Mouse (Mus musculus): Measurements from ENCODE around the gene Lgals3bp.
A peak's percentile ranks its signal among the peaks of the same experiment; 100 is the strongest.
"Not testable (repeated sequence)": the region's sequence is repeated elsewhere in the genome, so short reads cannot be mapped to it uniquely, and the experiment has no call there.

The Lgals3bp gene

DNA sequence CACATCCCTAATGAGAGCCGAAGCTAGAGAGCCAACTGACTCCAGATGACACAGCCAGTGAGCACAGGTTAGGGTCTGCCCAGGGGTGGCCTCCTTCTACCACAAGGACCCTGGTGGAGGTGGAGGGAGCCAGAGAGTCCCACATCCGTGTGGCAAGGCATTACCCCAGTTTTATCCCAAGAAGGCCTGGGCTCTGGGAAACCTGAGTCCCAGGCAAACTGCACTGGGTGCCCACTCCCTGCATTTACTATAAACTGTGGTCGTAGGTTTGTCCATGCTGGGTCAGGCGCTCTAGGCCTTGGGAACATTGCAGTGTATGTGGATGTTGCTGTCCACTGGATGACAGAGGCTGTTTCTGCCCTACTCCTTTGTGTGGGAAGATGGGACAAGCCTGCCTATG is 697 bp downstream of the Lgals3bp start:
- DNase-seq (ENCODE audit: low spot score in 2 of 2): no peak

DNA sequence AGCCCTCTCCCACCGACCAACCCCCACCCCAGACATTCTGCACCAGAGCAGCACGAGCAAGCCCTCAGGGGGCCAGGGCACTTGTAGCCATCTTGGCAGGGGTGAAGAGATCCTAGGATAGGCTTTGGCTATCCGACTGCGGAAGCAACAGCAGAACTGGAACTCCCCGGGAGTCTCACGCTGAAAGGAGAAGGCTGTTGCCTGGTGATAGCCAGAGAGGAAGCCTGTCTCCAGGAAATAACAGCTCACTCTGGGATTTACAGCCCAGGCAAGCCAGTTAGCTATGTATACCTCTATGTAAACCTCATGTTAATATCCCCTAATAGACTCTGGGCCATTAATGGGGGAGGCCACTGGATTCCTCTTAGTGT is 1.3 kb downstream of the Lgals3bp start:
- DNase-seq (ENCODE audit: low spot score in 2 of 2): no peak

DNA sequence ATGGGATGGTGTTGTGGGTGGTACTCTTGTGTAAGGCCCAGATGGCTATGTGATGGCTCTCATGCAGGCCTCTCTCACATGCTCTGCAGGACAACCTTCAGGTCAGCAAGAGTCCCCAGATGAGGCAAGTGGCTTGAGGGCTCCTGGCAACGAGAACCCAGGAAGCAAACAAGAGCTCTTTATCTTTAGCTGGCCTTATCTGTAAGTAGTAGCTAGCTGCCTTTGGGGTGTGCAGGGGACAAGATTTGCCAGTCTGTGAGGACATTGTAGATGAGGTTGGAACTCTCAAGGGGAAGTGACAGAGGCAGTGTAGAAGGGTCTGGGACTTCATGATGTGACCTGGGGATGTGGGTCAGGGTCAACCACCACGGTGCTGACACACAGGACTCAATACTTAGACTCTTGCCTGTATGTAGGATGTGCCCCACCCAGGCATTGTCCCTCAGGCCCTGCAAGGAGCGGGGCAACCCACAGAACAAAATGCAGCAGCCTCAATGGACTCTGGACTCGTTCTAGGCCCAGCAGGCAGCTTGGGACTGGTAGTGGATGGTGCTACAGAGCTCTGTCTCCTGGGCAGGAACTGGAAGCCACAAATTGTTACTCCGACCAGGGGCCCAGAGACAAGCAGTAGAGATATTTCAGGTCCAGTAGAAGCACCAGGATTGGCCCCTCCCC is 1.9 kb downstream of the Lgals3bp start:
- DNase-seq (ENCODE audit: low spot score in 2 of 2): no peak

DNA sequence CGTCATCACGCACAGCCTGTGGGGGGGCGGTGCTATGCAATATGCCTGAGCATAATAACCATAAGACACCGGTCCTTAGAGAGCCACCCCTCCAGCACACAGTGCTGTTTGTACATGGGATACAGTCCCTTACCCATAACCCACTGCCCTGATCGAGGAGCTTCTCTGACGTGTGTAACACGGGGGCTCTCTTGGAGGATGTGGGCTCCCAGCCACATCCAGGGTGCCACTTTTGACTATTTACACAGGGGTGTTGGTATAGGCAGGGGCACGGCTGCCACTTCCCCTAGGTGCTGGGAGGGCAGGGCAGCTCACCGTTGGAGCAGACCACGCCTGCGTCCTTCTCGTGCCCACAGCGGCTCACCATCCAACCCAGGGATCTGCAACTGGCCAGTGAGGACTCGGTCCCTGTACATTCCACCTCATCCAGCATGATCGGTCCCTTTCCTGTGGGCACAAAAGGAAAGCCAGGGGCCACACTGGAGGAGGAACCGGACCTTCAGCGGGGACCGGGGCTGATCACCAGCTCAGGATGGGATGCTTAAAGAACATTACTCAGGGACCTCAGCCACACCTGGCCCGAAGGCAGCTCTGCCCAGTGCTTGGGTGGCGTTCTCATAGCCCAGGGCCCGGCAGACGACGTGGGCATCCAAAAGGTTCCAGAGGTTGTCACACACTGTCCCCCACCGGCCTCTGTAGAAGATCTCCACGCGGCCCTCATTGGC is 3.9 kb downstream of the Lgals3bp start:
- no peak for DNase-seq (ENCODE audit: low spot score in 2 of 2)

DNA sequence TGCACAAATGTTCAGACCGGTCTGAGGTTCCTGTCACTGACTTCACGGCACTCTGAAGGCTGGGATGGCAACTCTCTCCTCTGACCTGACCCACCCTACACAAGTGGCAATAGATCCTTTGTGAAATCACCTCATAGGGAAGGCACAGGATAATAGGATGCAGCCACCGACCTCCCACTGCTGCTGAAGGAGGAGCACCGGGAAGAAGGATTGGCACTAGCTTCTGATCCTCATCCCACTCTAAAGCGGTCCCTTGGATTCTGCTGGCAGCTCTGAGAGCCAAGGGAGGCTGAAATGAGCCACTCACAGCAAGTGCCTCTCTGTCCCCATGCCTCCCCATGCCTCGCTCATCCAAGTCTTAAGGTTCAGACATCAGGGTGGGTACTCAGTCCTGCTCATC is 7.4 kb downstream of the Lgals3bp start:
- no peak for DNase-seq (ENCODE audit: low spot score in 2 of 2)

DNA sequence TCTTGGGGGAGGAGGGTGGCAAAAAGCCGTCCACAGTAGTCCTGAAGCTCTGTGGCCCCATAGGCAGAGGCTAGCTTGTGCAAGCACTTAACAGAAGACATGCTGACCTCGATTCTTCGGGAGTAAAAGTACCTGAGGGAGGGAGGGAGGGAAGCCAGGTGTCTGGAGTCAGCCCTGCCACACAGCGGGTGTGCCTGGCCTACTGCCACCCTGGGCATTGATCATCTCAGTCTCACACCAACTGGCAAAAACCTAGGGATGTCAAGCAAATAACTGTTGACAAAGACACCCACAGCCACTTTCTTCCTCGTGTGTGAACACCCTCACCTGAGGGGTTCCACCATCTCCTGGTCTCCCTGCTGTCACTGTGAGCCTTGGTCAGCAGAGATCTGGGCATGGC is 7.9 kb downstream of the Lgals3bp start:
- DNase-seq (ENCODE audit: low spot score in 2 of 2): no peak

DNA sequence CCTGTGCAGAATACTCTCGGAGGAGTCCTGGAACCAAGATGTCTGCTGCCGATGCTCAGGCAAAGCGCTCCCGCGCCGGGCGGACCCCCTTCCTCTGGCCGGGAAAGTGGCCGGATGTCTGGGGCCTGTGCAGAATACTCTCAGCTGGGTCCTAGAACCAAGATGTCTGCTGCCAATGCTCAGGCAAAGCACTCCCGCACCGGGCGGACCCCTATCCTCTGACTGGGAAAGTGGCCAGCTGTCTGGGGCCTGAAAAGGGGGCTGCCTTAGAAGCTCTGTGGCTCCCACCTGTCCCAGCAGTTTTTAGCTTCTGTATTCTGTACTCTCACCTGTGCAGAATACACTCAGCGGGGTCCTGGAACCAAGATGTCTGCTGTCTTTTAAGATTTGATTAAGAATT is 14.1 kb downstream of the Lgals3bp start:
- DNase-seq (ENCODE audit: low spot score in 2 of 2): not testable (repeated sequence)

DNA sequence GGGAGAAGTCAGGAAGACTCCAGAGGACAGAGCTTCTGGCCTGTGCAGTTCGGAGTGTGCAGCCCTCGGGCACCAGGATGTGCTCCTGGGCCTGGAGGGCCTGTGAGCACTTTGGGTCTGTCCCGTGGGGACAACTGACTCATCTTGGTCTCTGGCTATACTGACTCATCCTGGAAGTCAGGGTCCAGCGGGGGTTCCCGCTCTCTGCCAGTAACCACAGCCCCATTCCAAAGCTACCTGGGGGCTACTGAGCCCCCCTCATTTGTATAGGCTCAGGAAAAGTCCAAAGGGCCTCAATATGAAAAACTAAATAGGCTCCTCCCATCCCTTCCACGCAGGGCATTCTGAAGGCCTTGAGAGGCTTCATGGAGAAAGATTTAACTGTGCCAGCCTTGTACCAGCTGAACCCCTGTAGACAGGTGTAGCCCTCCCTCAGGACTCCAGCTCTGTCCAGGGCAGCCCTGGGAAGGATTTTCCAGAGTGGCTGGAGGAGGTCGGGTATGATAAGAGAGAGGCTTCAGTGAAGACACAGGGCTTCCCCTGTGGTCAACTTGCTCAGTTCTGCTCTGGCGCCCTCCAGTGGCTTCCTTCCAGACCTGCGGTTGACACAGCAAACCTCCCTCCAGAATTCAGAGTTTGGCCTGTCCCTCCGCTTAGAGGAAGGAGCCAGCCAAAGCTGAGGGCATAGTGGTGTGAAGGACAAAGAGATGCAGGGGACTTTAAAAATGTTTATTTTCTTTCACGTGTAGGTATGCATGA is 22.5 kb downstream of the Lgals3bp start:
- peak; percentile 56 to 84 for DNase-seq (ENCODE audit: low spot score in 2 of 2)

DNA sequence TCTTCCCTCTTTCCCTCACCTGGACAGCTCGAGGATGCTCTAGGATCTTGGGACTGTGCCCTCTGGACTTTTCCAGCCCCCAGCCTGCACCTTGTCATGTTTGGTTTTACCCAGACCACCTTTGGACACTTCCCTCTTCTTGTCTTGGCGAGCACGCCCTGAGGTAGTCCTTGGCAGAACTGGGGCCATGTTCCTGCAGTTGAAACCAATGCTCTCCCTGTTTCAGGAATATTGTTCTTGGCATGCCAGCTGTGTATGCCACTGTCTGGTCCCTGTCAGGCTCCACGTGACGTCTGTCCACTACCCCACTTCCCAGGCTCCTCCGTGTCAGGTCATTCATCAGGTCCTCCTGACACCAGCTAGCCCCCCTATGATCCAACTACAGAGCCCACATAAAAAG is 23.2 kb downstream of the Lgals3bp start:
- no peak for DNase-seq (ENCODE audit: low spot score in 2 of 2)

DNA sequence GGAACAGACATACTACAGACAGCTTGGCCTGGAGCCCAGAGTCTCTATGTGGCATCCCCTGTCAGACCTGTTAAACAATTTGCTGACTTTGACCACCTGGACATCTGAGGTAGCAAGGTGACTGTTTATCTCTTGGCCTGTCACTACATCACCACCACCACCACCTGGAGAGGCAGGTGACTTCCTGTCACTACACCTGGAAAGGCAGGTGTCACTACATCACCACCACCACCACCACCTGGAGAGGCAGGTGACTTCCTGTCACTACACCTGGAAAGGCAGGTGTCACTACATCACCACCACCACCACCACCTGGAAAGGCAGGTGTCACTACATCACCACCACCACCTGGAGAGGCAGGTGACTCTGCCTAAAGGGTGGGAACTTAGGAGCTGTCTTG is 25.6 kb downstream of the Lgals3bp start:
- not testable (repeated sequence) for DNase-seq (ENCODE audit: low spot score in 2 of 2)

DNA sequence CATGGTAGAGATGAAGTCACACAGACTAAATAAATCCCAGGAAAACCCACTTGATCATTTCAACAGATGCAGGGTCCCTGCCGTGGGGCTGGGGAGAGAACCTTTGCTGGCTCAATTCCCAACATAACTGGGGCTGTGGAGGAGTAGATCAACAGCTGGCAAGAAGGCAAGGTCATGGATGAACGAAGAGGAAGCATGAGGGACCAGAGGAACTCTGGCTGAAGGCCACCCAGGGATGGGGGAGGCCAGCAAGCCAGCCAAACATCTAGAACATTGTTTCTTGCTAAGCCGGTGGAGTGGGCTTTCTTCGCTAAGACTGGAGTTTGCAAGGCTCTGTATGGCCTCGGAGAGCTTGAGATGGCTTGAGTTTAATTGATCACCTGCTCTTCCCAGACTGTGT is 26.0 kb downstream of the Lgals3bp start:
- no peak for DNase-seq (ENCODE audit: low spot score in 2 of 2)

DNA sequence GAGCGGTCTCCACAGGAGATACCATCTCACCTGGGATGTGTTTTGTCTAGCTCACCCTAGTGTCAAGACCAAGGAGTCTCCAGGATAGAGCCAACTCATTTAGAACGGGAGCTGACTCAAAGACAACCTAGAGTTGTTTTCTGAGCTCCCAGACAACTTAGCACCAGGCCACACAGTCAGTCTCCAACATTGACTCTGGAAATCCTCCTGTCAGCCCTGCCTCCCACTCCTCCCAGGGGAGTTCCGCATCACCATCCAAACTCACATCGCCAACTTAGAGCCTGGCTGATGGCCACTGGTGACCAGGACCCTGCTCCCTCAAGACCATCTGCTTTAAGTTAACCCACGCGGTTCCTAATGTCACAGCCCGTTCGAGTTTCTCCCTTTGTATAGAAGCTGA is 26.4 kb downstream of the Lgals3bp start:
- DNase-seq (ENCODE audit: low spot score in 2 of 2): no peak

DNA sequence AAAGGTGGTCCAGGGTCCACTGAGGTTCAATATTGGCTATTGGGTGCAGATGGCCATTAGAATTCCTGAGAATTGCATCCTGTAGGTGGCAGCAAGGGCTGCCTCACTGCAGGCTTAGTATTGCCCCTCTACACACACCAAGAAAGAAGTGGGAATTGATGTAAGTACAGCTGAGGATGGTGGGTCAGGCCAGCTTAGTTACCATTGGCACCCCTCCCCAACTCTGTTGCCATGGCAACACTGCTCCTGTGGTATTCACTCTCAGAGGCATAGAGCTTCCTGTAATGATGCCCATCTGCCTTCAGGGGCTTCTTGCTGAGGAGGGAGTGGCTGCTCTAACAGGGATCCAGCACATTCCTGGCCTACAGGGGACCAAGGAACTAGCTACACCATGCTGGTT is 26.9 kb downstream of the Lgals3bp start:
- no peak for DNase-seq (ENCODE audit: low spot score in 2 of 2)

DNA sequence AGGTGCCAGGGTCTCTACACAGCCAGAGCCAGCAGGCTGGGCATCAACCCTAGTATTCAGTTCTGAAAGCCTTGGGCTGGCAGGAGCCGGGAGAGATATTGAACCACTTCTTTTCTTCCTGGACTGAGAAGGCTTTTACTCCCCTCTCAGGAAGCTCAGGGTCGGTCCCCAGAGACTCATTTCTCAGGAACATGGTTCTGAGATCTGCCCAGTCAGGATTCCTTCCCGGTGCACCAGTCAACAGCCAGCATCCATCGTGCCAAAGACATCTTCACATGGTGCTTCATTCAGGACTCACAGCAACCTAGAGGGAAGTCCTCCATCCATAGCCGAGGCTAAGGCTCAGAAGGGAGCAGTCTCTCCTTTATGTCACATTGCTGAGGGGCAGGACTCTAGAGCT is 27.4 kb downstream of the Lgals3bp start:
- DNase-seq (ENCODE audit: low spot score in 2 of 2): no peak

DNA sequence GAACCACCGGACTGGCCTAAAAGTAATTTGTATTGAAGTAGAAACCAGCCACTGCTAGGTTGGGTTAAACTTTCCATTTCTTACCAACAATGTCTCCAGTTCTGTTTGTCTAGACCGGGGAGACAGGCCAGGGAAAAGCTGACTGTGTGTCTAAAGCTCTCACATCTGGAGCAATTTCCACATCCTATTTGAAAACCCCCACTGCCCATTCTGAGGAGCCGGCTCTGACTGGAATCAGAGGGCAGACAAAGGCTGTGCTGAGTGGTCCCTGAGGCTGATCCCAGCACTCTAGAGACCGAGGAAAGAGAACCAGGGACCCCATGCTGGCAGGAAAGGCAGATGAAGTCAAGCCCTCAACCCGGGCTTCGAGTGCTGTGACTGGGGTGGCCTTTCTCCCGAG is 29.3 kb downstream of the Lgals3bp start:
- DNase-seq (ENCODE audit: low spot score in 2 of 2): no peak

DNA sequence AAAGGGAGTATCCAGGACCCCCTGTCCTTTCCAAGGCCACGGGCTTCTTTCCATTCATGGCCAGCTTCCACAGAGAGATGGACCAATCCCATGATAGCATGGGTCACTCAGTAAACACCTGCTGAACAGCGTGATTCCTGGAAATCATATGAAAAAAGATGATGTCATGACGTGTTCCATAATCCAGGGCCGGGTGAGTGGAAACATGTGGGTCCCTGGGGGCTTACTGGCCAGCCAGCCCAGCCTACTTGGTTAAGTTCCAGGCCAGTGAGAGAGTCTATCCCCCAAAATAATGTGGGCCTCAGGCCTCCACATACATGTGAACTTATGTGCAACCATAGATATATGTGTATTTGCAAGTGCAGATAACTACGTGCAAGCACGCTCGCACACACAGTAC is 30.0 kb downstream of the Lgals3bp start:
- no peak for DNase-seq (ENCODE audit: low spot score in 2 of 2)

DNA sequence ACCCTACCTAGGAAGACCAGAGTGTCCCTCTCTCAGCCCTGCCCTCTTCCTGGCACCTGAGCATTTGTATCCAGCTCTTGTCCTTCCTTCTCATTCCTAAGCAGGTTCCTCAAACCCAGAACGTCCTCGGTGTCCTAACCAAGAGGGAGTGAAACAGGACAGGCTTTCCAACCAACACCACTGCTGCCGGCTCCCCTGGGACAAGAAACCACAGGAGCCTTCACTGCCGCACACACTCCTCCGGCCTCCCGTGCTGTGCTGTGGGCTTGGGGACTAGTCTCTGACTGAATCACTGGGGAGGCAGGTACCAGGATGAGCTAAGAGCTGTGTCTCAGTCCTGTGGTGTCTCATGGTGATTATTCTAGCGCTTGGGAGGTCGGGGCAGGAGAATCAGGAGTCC is 32.2 kb downstream of the Lgals3bp start:
- no peak for DNase-seq (ENCODE audit: low spot score in 2 of 2)

DNA sequence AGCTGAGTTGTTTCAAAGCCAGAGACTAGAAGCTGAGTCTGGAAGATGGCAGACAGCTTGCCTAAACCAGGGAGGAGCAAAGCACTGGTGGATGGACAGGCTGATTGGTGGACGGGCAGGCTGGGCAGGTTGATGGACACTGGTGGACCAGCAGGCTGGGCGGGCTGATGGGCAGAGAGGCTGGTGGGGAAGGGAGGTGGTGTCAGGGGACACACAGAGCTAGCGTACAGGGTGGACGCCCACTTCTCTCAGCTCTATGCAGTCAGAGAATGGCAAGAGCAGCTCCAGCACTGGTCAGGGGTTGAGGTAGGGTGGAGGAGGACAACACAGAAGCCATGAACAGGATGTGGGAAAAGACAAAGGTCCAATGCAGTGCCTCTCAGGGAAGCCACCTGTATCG is 32.6 kb downstream of the Lgals3bp start:
- no peak for DNase-seq (ENCODE audit: low spot score in 2 of 2)

DNA sequence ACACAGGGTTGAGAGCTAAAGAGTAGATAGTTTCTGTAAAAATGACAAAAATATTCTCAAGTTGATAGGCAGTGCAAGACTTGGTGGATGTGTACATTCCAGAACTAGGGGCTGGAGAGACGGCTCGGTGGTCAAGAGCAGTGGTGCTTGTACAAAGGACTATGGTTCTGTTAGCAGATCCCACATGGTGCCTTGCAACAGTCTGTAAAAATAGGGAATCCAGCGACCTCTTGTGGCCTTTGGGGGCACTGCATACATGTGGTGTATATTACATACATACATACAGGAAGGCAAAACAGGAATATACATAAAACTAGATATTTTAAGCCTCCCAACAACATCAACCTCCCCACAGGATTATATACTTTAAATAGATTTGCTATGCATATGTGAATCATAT is 33.6 kb downstream of the Lgals3bp start:
- DNase-seq (ENCODE audit: low spot score in 2 of 2): peak in 1 of 2 experiments; percentile 45

DNA sequence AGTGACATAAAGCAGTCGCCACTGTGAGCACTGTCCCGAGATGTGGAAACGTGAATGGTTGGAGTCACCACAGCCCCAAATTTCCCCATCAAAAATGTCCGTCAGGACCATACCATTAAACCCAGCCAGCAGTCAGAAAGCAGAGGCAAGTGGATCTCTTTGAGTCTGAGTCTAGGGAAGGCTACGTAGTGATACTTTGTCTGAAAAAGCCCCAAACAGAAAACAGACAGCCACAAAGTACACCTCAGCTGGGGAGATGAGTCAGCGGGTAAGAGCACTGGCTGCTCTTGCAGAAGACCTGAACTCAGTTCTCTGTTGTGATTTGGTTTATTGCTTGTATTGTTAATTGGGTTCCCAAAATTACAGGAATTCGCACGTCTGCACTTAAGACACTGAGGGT is 35.3 kb downstream of the Lgals3bp start:
- DNase-seq (ENCODE audit: low spot score in 2 of 2): no peak

DNA sequence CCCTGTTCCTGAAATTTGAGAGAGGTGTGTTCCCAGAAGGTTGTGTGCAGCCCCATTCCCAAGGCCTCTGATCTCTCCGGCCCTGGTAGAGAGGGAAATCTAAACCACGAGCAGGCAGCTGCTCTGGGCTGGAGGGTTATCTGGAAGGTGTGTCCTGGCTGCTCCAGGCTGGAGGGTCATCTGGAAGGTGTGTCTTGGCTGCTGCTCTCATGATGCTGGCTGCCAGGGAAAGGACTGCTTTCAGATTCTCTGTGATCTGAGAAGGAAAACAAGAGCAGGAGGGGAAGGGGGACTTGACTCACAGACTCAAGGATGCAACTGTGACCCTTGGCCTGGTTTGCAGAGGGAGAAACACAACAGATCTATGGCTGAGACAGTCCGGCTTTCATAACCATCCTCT is 35.8 kb downstream of the Lgals3bp start:
- no peak for DNase-seq (ENCODE audit: low spot score in 2 of 2)

DNA sequence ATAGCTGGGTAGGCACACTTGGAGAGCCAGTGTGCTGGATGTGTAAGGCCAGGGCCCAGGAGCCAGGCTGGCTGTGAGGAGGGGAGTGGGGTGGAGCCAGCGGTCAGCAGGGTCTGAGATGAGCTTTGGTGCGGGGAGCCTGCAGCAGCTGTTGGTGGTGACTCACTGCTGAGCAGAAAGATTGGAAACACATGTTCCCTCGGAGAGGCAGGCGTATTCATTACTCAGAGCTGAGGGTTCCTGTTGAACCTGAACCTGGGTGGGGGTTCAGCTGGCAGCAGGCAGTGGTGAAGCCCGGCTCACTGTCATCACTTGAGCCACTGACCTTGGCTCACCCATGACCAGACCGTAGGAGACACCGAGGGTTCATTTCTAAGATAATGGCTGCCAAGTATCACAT is 36.7 kb downstream of the Lgals3bp start:
- DNase-seq (ENCODE audit: low spot score in 2 of 2): no peak

DNA sequence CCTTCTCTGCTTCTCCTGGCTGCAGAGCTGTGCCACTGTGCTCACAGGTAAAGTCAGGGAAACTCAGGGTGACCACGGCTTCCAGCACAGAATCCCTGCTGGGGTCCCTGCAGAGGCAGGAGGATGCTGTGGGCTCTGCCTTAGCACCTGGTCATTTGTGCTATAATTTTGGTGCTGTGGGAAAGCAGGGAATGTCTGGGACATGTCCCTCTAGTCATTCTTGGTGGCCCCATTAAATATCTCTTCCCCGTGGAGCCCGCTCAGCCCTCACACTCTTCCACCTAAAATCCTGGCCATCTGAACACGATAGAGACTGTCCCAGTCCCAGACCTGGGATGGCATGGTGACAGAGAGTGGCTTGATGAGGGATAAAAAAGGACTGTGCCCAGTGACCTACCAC is 37.9 kb downstream of the Lgals3bp start:
- DNase-seq (ENCODE audit: low spot score in 2 of 2): no peak
